Mouse (Mus musculus) MEL (cell line): ENCODE results near the gene Cplx2. TPM values are rescaled to one million over a fixed set of nuclear protein-coding genes. Genes with fewer than 3 reads are reported as not detected.

Experiments
- DNase-seq: peaks from one replicate; pipeline ENCODE4 v3.0.0; 2011; ENCODE audit warnings: low read depth, low spot score
- H3K27ac ChIP-seq: 2 replicates; pipeline ENCODE4 v1.5.1; 2012; ENCODE audit warnings: low read depth, mild to moderate bottlenecking, control low read depth, low read length, moderate library complexity; ENCODE audit not compliant: control insufficient read depth
- H3K27me3 ChIP-seq, 2 experiments: fragments of 150-350 bp in 1 of 2; sonication (generic) in 1 of 2; 2 replicates each; pipeline ENCODE4 v1.6.1; 2012; ENCODE audit warnings: low read length in 2 of 2, mild to moderate bottlenecking in 2 of 2, improper control_type of control experiment in 1 of 2, moderate library complexity in 1 of 2; ENCODE audit not compliant: insufficient read depth in 2 of 2, control insufficient read depth in 1 of 2
- H3K36me3 ChIP-seq, 2 experiments: 2 replicates each; pipeline ENCODE4 v1.6.1; 2012 to 2014; ENCODE audit warnings: low read length in 2 of 2, improper control_type of control experiment in 1 of 2, inconsistent platforms in 1 of 2, mild to moderate bottlenecking in 1 of 2; ENCODE audit not compliant: insufficient read depth in 2 of 2, control insufficient read depth in 1 of 2
- H3K4me1 ChIP-seq, 2 experiments: fragments of 150-350 bp in 1 of 2; sonication (generic) in 1 of 2; 2 replicates each; pipeline ENCODE4 v1.6.1; 2012; ENCODE audit warnings: low read length in 2 of 2, improper control_type of control experiment in 1 of 2, mild to moderate bottlenecking in 1 of 2; ENCODE audit not compliant: insufficient read depth in 2 of 2, control insufficient read depth in 1 of 2
- H3K4me3 ChIP-seq, 2 experiments: fragments of 150-350 bp in 1 of 2; sonication (generic) in 1 of 2; 2 replicates each; pipeline ENCODE4 v1.5.1; 2012; ENCODE audit warnings: low read depth in 2 of 2, low read length in 2 of 2, mild to moderate bottlenecking in 2 of 2, moderate library complexity in 2 of 2, control low read depth in 1 of 2, improper control_type of control experiment in 1 of 2; ENCODE audit not compliant: control insufficient read depth in 1 of 2, insufficient read depth in 1 of 2
- H3K79me2 ChIP-seq: 2 replicates; pipeline ENCODE4 v1.6.1; 2012; ENCODE audit warnings: mild to moderate bottlenecking, low read length, moderate library complexity; ENCODE audit not compliant: control insufficient read depth, poor library complexity, insufficient read depth
- H3K9ac ChIP-seq: 2 replicates; pipeline ENCODE4 v1.6.1; 2012; ENCODE audit warnings: low read depth, mild to moderate bottlenecking, control low read depth, low read length, moderate library complexity; ENCODE audit not compliant: control insufficient read depth, poor library complexity, severe bottlenecking
- H3K9me3 ChIP-seq: fragments of 150-350 bp; sonication (generic); replicated peaks from 2 replicates; pipeline ENCODE4 v1.6.1; 2012; ENCODE audit warnings: mild to moderate bottlenecking, low read length, improper control_type of control experiment, moderate library complexity; ENCODE audit not compliant: insufficient read depth
- BHLHE40 ChIP-seq: IDR thresholded peaks from 2 replicates; pipeline ENCODE4 v1.6.1; 2012; ENCODE audit warnings: low read depth, mild to moderate bottlenecking, inconsistent platforms, low read length, improper control_type of control experiment, borderline replicate concordance
- ELF1 ChIP-seq: IDR thresholded peaks from 2 replicates; pipeline ENCODE4 v1.6.1; 2014; ENCODE audit warnings: low read depth, mild to moderate bottlenecking, inconsistent platforms, low read length, improper control_type of control experiment, moderate library complexity
- ETS1 ChIP-seq: IDR thresholded peaks from 2 replicates; pipeline ENCODE4 v1.6.1; 2012; ENCODE audit warnings: low read depth, mild to moderate bottlenecking, inconsistent platforms, low read length, improper control_type of control experiment, moderate library complexity
- GABPA ChIP-seq: IDR thresholded peaks from 2 replicates; pipeline ENCODE4 v1.6.1; 2012; ENCODE audit warnings: low read depth, mild to moderate bottlenecking, inconsistent platforms, low read length, improper control_type of control experiment, moderate library complexity
- GATA1 ChIP-seq: IDR thresholded peaks from 2 replicates; pipeline ENCODE4 v1.6.1; 2011; ENCODE audit warnings: low read depth, low read length, improper control_type of control experiment
- HCFC1 ChIP-seq: IDR thresholded peaks from 2 replicates; pipeline ENCODE4 v1.6.1; 2012; ENCODE audit warnings: low read depth, mild to moderate bottlenecking, inconsistent platforms, low read length, improper control_type of control experiment, moderate library complexity
- JUND ChIP-seq: IDR thresholded peaks from 2 replicates; pipeline ENCODE4 v1.6.1; 2011; ENCODE audit warnings: low read depth, mild to moderate bottlenecking, improper control_type of control experiment, low read length
- MYB ChIP-seq: IDR thresholded peaks from 2 replicates; pipeline ENCODE4 v1.6.1; 2011; ENCODE audit warnings: mild to moderate bottlenecking, low read depth, low read length, improper control_type of control experiment
- NELFE ChIP-seq: IDR thresholded peaks from 2 replicates; pipeline ENCODE4 v1.6.1; 2011; ENCODE audit warnings: low read depth, low read length, improper control_type of control experiment
- NRF1 ChIP-seq: IDR thresholded peaks from 2 replicates; pipeline ENCODE4 v1.6.1; 2014; ENCODE audit warnings: low read depth, mild to moderate bottlenecking, inconsistent platforms, low read length, improper control_type of control experiment, moderate library complexity; ENCODE audit not compliant: poor library complexity, insufficient read depth, severe bottlenecking
- POLR2A ChIP-seq, 2 experiments: IDR thresholded peaks; 2 replicates each; pipeline ENCODE4 v1.6.1; 2011 to 2012; ENCODE audit warnings: low read length in 2 of 2, mild to moderate bottlenecking in 2 of 2, control low read depth in 1 of 2, improper control_type of control experiment in 1 of 2, low read depth in 1 of 2, moderate library complexity in 1 of 2; ENCODE audit not compliant: control insufficient read depth in 1 of 2, insufficient read depth in 1 of 2, poor library complexity in 1 of 2
- POLR2AphosphoS2 ChIP-seq: IDR thresholded peaks from 2 replicates; pipeline ENCODE4 v1.6.1; 2011; ENCODE audit warnings: low read length, improper control_type of control experiment
- POLR2AphosphoS5 ChIP-seq: IDR thresholded peaks from 2 replicates; pipeline ENCODE4 v1.6.1; 2012; ENCODE audit warnings: low read depth, borderline replicate concordance, mild to moderate bottlenecking, inconsistent platforms, low read length, moderate library complexity, mixed read lengths
- RAD21 ChIP-seq: IDR thresholded peaks from 2 replicates; pipeline ENCODE4 v1.6.1; 2011; ENCODE audit warnings: mild to moderate bottlenecking, low read depth, low read length, improper control_type of control experiment
- SIN3A ChIP-seq: IDR thresholded peaks from 2 replicates; pipeline ENCODE4 v1.6.1; 2012; ENCODE audit warnings: low read length, improper control_type of control experiment, inconsistent platforms
- TAL1 ChIP-seq: IDR thresholded peaks from 2 replicates; pipeline ENCODE4 v1.6.1; 2012; ENCODE audit warnings: mild to moderate bottlenecking, inconsistent platforms, low read length, moderate library complexity, mixed read lengths
- TCF12 ChIP-seq: IDR thresholded peaks from 2 replicates; pipeline ENCODE4 v1.6.1; 2014; ENCODE audit warnings: low read depth, mild to moderate bottlenecking, inconsistent platforms, low read length, improper control_type of control experiment, moderate library complexity
- USF2 ChIP-seq, 2 experiments: IDR thresholded peaks; 2 replicates each; pipeline ENCODE4 v1.6.1; 2011 to 2012; ENCODE audit warnings: improper control_type of control experiment in 2 of 2, low read length in 2 of 2, borderline replicate concordance in 1 of 2, inconsistent platforms in 1 of 2, low read depth in 1 of 2, mild to moderate bottlenecking in 1 of 2; ENCODE audit not compliant: insufficient read depth in 1 of 2
- ZC3H11A ChIP-seq: IDR thresholded peaks from 2 replicates; pipeline ENCODE4 v1.6.1; 2012; ENCODE audit warnings: low read depth, mild to moderate bottlenecking, inconsistent platforms, low read length, improper control_type of control experiment
- polyA plus RNA-seq, 2 experiments: library from polyadenylated mRNA; stranded (reverse) in 1 of 2; unstranded in 1 of 2; fragments of >175 nt in 1 of 2; fragments of >200 nt in 1 of 2; gene quantifications; 2 replicates each; pipeline versions ENCODE4 v1.2.1 to v1.2.4; 2012; ENCODE audit warnings: low replicate concordance in 2 of 2, low read depth in 1 of 2; ENCODE audit not compliant: insufficient read length in 2 of 2, insufficient read depth in 1 of 2, missing spikeins in 1 of 2
- total RNA-seq: library from RNA; depleted of rRNA; stranded (reverse); fragments of 300-350 nt; gene quantifications from 2 replicates; pipeline ENCODE4 v1.2.3, GENCODE M21; 2012

The Cplx2 gene
- total and polyA plus RNA-seq, 3 experiments, result 1.8 to 4.7 TPM; not detected in 1

DNA sequence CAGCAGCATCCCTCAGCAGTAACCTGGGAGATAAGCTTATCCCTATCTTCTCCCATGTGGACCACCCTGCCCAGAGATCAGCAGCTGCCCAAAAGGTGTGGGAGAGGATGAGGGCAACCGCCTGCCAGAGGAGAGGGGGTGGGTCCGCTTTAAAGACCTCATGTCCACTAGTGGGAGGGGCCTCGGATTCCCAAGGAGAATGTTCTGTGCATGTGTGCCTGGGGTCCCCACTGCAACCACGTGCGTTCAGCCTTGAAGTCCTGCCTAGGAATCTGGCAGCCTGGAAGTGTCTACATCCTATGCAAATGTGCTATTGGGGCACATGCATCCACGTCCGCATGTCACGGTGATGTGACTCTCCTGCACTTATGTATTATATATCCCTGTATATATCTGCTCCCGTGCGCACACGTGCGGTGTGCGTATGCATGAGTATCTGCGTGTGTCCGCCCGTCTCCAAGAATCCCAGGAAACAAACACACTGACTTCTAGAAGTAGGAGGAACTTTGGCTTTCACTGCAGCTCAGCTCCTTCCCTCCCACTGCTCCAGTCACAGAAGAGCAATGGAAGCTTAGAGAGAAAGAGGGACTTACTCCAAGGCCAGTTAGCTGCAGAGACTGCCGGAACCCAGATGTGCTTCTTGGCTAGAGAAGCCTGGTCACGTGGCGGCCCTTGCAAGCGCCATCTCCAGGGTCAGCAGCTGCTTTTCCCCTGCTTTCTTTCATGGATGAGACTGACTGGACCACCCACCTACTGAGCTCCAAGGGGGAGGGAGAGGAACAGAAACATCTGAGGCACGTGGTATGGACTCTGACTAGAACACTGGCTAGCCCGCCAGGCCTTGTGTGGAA is 39.1 kb upstream of the Cplx2 start:
- no peak overlapping the region for H3K4me3 ChIP-seq
- H3K27ac ChIP-seq, result no peak overlapping the region
- DNase-seq, result no peak
- no peak for TF ChIP-seq ELF1
- no peak for TF ChIP-seq POLR2AphosphoS5
- TF ChIP-seq JUND, result no peak
- TF ChIP-seq TCF12, result no peak
- no peak for TF ChIP-seq USF2 (IDR thresholded peaks at IDR 0.05; ENCODE audit: borderline replicate concordance in 1 of 2, insufficient read depth in 1 of 2, low read depth in 1 of 2, low read length in 2 of 2)
- TF ChIP-seq SIN3A, result no peak
- TF ChIP-seq ETS1, result no peak
- no peak for TF ChIP-seq MYB
- no peak for TF ChIP-seq GATA1
- no peaks in the 10 kb centered on the region for H3K27me3 ChIP-seq
- no peaks in the 10 kb centered on the region for H3K79me2 ChIP-seq
- peaks cover 0 to 17% of the 10 kb centered on the region in 2 experiments; a peak in 2 of 4 replicates for H3K36me3 ChIP-seq
- H3K9me3 ChIP-seq, result no peaks in the 10 kb centered on the region
- no peak overlapping the region for H3K9ac ChIP-seq
- peaks cover 11 to 13% of the 10 kb centered on the region in 2 experiments for H3K4me1 ChIP-seq

DNA sequence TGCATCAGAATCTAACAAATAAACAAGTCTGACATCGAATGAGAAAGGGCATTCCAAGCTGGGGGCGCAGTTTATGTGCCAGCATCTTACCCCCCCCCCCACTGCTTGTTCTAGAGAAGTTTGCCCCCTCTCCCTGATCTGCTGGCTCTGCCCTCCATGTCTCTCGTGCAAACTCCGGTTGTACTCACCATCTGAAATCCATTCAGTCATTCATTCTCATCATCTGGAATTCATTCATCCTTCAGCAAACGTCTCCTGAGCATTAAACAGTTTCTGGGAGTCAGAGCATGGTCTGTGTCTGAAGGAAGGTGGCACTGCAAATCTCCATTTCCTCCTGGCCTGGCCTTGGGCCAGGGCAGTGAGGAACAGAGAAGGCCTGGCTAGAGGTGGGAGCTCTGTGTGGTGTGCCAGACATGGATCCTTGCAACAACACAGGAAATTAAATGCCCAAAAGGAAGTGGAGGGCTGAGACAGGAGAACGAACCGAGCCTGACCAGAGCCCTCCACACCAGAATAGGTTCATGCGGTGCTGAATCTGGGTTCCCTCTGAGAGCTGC is 38.1 kb upstream of the Cplx2 start:
- no peak for DNase-seq
- Histone ChIP-seq H3K27ac (no peak overlapping the region), H3K4me1 (peaks cover 4 to 5% of the 10 kb centered on the region in 2 experiments; a peak in 2 of 4 replicates), H3K9me3 (no peaks in the 10 kb centered on the region), H3K27me3 (no peaks in the 10 kb centered on the region), H3K79me2 (no peaks in the 10 kb centered on the region), H3K9ac (no peak overlapping the region), H3K4me3 (no peak overlapping the region), H3K36me3 (peaks cover 0 to 9% of the 10 kb centered on the region in 2 experiments; a peak in 2 of 4 replicates)
- TF ChIP-seq NELFE (no peak), TAL1 (no peak), RAD21 (no peak), HCFC1 (no peak), POLR2A (IDR thresholded peaks at IDR 0.05; ENCODE audit: control insufficient read depth in 1 of 2, insufficient read depth in 1 of 2, low read depth in 1 of 2, low read length in 2 of 2, poor library complexity in 1 of 2) (no peak), ELF1 (no peak), POLR2AphosphoS2 (no peak), ZC3H11A (no peak), BHLHE40 (no peak), NRF1 (no peak), MYB (no peak), JUND (no peak), SIN3A (no peak), GABPA (no peak), POLR2AphosphoS5 (no peak)
